ENCODE assay signal across 8 mouse cellular contexts in the genomic region with DNA sequence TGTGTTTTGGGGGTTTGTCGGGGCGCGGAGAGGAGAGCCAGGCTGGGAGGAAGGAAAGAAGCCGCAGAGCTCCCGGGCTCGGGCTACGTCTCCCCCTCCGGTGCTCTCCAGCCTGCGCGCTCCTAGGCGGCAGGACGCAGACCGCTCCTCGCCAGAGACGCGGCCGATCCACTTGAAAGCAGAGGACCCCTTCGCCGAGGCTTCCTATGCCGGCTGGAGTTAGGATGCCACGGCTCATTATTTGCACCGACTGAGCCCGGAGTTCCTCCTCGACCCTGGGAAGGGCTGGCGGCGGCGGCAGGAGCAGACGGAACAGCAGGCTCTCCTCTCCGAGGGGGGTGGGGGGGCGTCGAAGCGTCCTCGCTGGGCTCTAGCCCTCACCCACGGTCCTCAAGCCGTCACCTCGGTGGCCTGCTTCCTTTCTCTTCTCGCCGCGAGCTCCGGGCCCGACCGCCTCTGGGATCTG. TPM values are rescaled to one million over a fixed set of nuclear protein-coding genes. Genes with fewer than 3 reads are reported as not detected.
DNase-seq lines count a peak whose midpoint lies in the region; ATAC-seq and TF ChIP-seq lines count a peak whose summit lies in the region.

No protein-coding gene starts in this region.

- peak overlapping the region; percentile 94 for H3K27ac ChIP-seq in kidney, postnatal 0 days
- H3K27ac ChIP-seq in heart, postnatal 0 days (ENCODE audit: low read depth), result peak overlapping the region; percentile 89
- peak overlapping the region; percentile 97 for H3K27ac ChIP-seq in lung, embryonic 16.5 days (ENCODE audit: low read length)
- peak overlapping the region; percentile 96 for H3K27ac ChIP-seq in stomach, postnatal 0 days (replicated peaks)

- DNase-seq in kidney, postnatal 0 days (ENCODE audit: low spot score), result no peak
- DNase-seq in kidney, postnatal 36 days, result no peak
- DNase-seq in heart, postnatal 0 days (ENCODE audit: low spot score), result peak; percentile 28
- DNase-seq in stomach, postnatal 0 days (ENCODE audit: low spot score), result no peak
- no peak for DNase-seq in layer of hippocampus, postnatal 10 days (ENCODE audit: low spot score in 2 of 2)
- no peak for DNase-seq in kidney, adult 9 months

- 0 out of 2 replicates have a peak, but pooled peaks have one; percentile 15 for TF ChIP-seq EP300 in heart, postnatal 0 days (IDR thresholded peaks at IDR 0.05; ENCODE audit: low read depth)
- TF ChIP-seq EP300 in stomach, postnatal 0 days (optimal IDR thresholded peaks at IDR 0.05), result no peak

- peak overlapping the region; percentile 94 for H3K9ac ChIP-seq in kidney, postnatal 0 days (ENCODE audit: low read depth, low read length)
- H3K9ac ChIP-seq in heart, postnatal 0 days (replicated peaks; ENCODE audit: low read depth, low read length), result peak overlapping the region; percentile 86
- H3K9ac ChIP-seq in lung, embryonic 16.5 days (ENCODE audit: low read length), result peak overlapping the region; percentile 94
- peak overlapping the region; percentile 97 for H3K9ac ChIP-seq in stomach, postnatal 0 days (ENCODE audit: low read length)

- WGBS in kidney, postnatal 0 days, result under 1% methylated on average over 41 of the region's 42 CpGs
- under 1% methylated on average over 39 of the region's 42 CpGs for WGBS in heart, postnatal 0 days
- under 1% methylated on average over 40 of the region's 42 CpGs for WGBS in lung, embryonic 16.5 days
- WGBS in stomach, postnatal 0 days, result under 1% methylated on average over 36 of the region's 42 CpGs

- peaks cover 51% of the 10 kb centered on the region for H3K4me1 ChIP-seq in kidney, postnatal 0 days (replicated peaks; ENCODE audit: insufficient read depth, low read length)
- peaks cover 21% of the 10 kb centered on the region; the same call in 1 of the 2 replicates for H3K4me1 ChIP-seq in heart, postnatal 0 days (ENCODE audit: control insufficient read depth, insufficient read depth)
- H3K4me1 ChIP-seq in lung, embryonic 16.5 days (replicated peaks; ENCODE audit: control insufficient read depth, insufficient read depth, low read length), result peaks cover 59% of the 10 kb centered on the region
- peaks cover 16% of the 10 kb centered on the region for H3K4me1 ChIP-seq in stomach, postnatal 0 days (replicated peaks; ENCODE audit: control insufficient read depth, insufficient read depth)

- H3K9me3 ChIP-seq in kidney, postnatal 0 days (replicated peaks; ENCODE audit: low read length), result no peaks in the 10 kb centered on the region
- no peaks in the 10 kb centered on the region for H3K9me3 ChIP-seq in heart, postnatal 0 days (replicated peaks; ENCODE audit: control insufficient read depth, low read length)
- no peaks in the 10 kb centered on the region for H3K9me3 ChIP-seq in lung, embryonic 16.5 days (ENCODE audit: control insufficient read depth, low read length)
- no peaks in the 10 kb centered on the region for H3K9me3 ChIP-seq in stomach, postnatal 0 days (ENCODE audit: control insufficient read depth, low read length)

- no peak for TF ChIP-seq CTCF in kidney, postnatal 0 days (IDR thresholded peaks at IDR 0.05; ENCODE audit: low read depth)
- no peak for TF ChIP-seq CTCF in heart, postnatal 0 days (IDR thresholded peaks at IDR 0.05; ENCODE audit: low read depth)
- TF ChIP-seq CTCF in stomach, postnatal 0 days (IDR thresholded peaks at IDR 0.05; ENCODE audit: low read depth), result no peak

- no peaks in the 10 kb centered on the region for H3K27me3 ChIP-seq in kidney, postnatal 0 days (ENCODE audit: insufficient read depth, low read length)
- peaks cover 75% of the 10 kb centered on the region for H3K27me3 ChIP-seq in heart, postnatal 0 days (ENCODE audit: control insufficient read depth, insufficient read depth, low read length)
- no peaks in the 10 kb centered on the region for H3K27me3 ChIP-seq in lung, embryonic 16.5 days (ENCODE audit: control insufficient read depth, insufficient read depth, low read depth, low read length)
- H3K27me3 ChIP-seq in stomach, postnatal 0 days (ENCODE audit: control insufficient read depth, insufficient read depth, low read length), result no peaks in the 10 kb centered on the region

- peak; percentile 6 for ATAC-seq in kidney, postnatal 0 days (replicated peaks; ENCODE audit: low FRiP score, low read depth)
- peak; percentile 9; the same call in 1 of the 2 replicates for ATAC-seq in common myeloid progenitor, adult 5-6 weeks (replicated peaks; ENCODE audit: low read depth, poor library complexity, severe bottlenecking)
- 0 out of 2 replicates have a peak, but pooled peaks have one; percentile 14 for ATAC-seq in heart, postnatal 0 days (ENCODE audit: insufficient read depth, low read depth)
- peak; percentile 23; the same call in 1 of the 2 replicates for ATAC-seq in lung, embryonic 16.5 days (ENCODE audit: low read depth)
- ATAC-seq in stomach, postnatal 0 days (ENCODE audit: low FRiP score, low TSS enrichment), result peak; percentile 22

- H3K36me3 ChIP-seq in kidney, postnatal 0 days (ENCODE audit: insufficient read depth, low read length), result peaks cover 14% of the 10 kb centered on the region
- H3K36me3 ChIP-seq in heart, postnatal 0 days (replicated peaks; ENCODE audit: control insufficient read depth, insufficient read depth, low read length), result no peaks in the 10 kb centered on the region; the same call in 1 of the 2 replicates
- no peaks in the 10 kb centered on the region for H3K36me3 ChIP-seq in lung, embryonic 16.5 days (ENCODE audit: control insufficient read depth, insufficient read depth, low read length)
- 0 out of 2 replicates have a peak, but pooled peaks cover 2% of the 10 kb centered on the region for H3K36me3 ChIP-seq in stomach, postnatal 0 days (ENCODE audit: control insufficient read depth, insufficient read depth, low read length)

- peak overlapping the region; percentile 92 for H3K4me2 ChIP-seq in kidney, postnatal 0 days (ENCODE audit: low read length)
- H3K4me2 ChIP-seq in heart, postnatal 0 days (ENCODE audit: low read depth, low read length), result peak overlapping the region; percentile 78
- peak overlapping the region; percentile 79 for H3K4me2 ChIP-seq in lung, embryonic 16.5 days (ENCODE audit: low read depth, low read length)
- H3K4me2 ChIP-seq in stomach, postnatal 0 days (replicated peaks; ENCODE audit: low read depth), result peak overlapping the region; percentile 88

- peak overlapping the region; percentile 80 for H3K4me3 ChIP-seq in kidney, postnatal 0 days (replicated peaks; ENCODE audit: low read depth, low read length)
- peak overlapping the region; percentile 73 for H3K4me3 ChIP-seq in heart, postnatal 0 days (ENCODE audit: low read depth, low read length)
- peak overlapping the region; percentile 84 for H3K4me3 ChIP-seq in lung, embryonic 16.5 days (ENCODE audit: low read length)
- H3K4me3 ChIP-seq in stomach, postnatal 0 days (ENCODE audit: low read depth, low read length), result peak overlapping the region; percentile 84

RNA-seq across cellular contexts. Expression of gene Tle3, which starts 0.4 kb away (rescaled TPM):
- polyA plus RNA-seq in kidney, postnatal 0 days (2015; fragmentation: Nextera tagmentation; extraction: Ambion mirVana), result 22.0 and 22.9 TPM in 2 replicates
- total RNA-seq in common myeloid progenitor, adult 5-6 weeks (2017), result 42.9 and 67.2 TPM in 2 replicates
- 22.8 and 33.8 TPM in 2 replicates for total RNA-seq in heart, postnatal 0 days (2014; rRNA removed; ENCODE audit: low replicate concordance)
- polyA plus RNA-seq in heart, postnatal 0 days (2015; fragmentation: Nextera tagmentation; extraction: Ambion mirVana), result 4.5 and 4.9 TPM in 2 replicates
- 23.3 and 23.4 TPM in 2 replicates for polyA plus RNA-seq in lung, embryonic 16.5 days (2015; fragmentation: Nextera tagmentation; extraction: Ambion mirVana)
- polyA plus RNA-seq in stomach, postnatal 0 days (2015; fragmentation: Nextera tagmentation; extraction: Ambion mirVana), result 16.8 and 18.2 TPM in 2 replicates
- total RNA-seq in layer of hippocampus, postnatal 10 days (2021), result 10 to 100 TPM; 63.2 to 72.5 TPM
